Mouse (Mus musculus): ENCODE data around the gene Rsg1. TPM values are rescaled to one million over a fixed set of nuclear protein-coding genes. Genes with fewer than 3 reads are reported as not detected.

Gene Rsg1
- polyA plus RNA-seq, 1 experiment from 2014 or later, result 7.0 TPM

DNA sequence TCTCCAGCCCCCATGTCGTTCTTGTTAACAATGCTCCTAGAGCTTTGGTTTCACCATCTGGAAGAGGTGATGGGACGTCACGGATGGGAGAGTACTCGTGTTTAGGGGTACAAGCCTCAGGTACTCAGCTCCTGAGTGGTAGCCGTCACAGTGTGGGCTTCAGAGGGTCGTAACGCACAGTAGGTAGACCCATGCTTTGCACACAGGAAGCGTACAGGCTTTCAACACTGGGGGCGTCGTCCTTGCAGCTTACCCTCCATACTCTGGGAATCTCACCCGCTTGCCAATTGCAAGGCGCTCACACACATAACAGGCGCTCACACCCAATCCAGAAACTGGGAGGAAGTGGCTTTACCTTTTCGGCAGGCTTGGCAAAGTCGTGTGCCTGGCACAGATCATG, 28.1 kb downstream of the Rsg1 start:
- H3K27ac ChIP-seq, result no peak overlapping the region
- WGBS, result 37% methylated on average over 15 of the region's 15 CpGs
- H3K9ac ChIP-seq, result no peak overlapping the region
- H3K4me3 ChIP-seq (replicated peaks), result no peak overlapping the region
- no peaks in the 10 kb centered on the region for H3K36me3 ChIP-seq (replicated peaks)
- ATAC-seq (ENCODE audit: low FRiP score), result no peak
- H3K4me1 ChIP-seq, result peaks cover 54% of the 10 kb centered on the region
- no peaks in the 10 kb centered on the region for H3K9me3 ChIP-seq
- no peak overlapping the region for H3K4me2 ChIP-seq
- H3K27me3 ChIP-seq, result peaks cover 98% of the 10 kb centered on the region

DNA sequence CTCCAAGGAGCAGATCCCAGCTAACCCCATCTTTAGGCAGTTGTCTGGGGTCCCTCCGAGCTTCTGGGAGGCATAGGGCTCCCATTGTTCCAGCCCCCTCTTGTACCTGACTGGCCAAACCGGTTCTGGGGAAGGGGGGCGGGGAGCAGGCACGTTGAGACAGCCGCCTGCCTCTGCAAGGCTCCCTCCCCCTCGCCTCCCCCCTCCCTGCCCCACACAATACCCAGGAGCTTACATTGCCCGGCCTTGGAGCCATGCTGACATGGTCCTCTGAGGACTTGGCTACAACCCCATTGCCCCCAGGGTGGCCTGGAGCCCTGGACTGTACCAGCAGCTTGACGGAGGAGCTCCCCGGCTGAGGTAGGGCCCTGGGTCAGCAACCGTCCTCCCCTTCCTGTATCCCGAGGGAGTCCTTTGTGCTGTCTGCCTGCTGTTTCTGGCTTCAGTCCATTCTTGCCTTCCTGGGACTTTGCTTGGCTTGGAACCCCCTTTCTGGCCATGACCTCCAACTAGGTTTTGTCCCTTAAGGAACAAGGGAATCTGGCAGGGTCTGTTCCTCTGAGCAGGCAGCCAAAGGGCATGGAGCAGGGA, 29.0 kb downstream of the Rsg1 start:
- Histone ChIP-seq H3K36me3 (replicated peaks) (no peaks in the 10 kb centered on the region), H3K4me3 (replicated peaks) (no peak overlapping the region), H3K4me2 (peak overlapping the region; percentile 26), H3K9me3 (no peaks in the 10 kb centered on the region), H3K4me1 (peaks cover 63% of the 10 kb centered on the region), H3K9ac (no peak overlapping the region), H3K27ac (no peak overlapping the region), H3K27me3 (peaks cover 99% of the 10 kb centered on the region)
- 4% methylated on average over 11 of the region's 11 CpGs for WGBS
- no peak for ATAC-seq (ENCODE audit: low FRiP score)

DNA sequence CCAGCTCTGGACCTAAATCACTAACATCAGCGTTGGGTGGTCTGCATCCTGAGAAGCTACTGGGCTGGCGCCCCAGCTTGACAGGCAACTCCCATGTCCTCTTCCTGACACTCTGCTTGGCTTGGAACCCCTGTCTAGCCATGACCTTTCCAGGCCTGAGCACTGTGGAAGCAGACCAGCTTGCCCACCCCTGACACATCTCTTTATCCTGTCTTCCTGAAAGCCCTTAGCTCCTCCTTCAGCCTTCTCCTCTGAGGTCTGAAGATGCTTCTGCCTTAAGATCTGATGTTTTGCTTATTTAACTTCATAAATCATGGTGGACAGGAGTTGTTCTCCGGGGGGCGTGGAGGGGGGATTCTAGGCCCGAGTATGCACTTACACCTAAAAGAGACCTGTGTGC, 29.9 kb downstream of the Rsg1 start:
- H3K4me2 ChIP-seq, result no peak overlapping the region
- no peaks in the 10 kb centered on the region for H3K36me3 ChIP-seq (replicated peaks)
- 69% methylated on average over 5 of the region's 5 CpGs for WGBS
- H3K27me3 ChIP-seq, result peaks cover 100% of the 10 kb centered on the region
- peaks cover 68% of the 10 kb centered on the region for H3K4me1 ChIP-seq
- H3K9ac ChIP-seq, result no peak overlapping the region
- no peak overlapping the region for H3K4me3 ChIP-seq (replicated peaks)
- ATAC-seq (ENCODE audit: low FRiP score), result no peak
- no peak overlapping the region for H3K27ac ChIP-seq
- H3K9me3 ChIP-seq, result no peaks in the 10 kb centered on the region

DNA sequence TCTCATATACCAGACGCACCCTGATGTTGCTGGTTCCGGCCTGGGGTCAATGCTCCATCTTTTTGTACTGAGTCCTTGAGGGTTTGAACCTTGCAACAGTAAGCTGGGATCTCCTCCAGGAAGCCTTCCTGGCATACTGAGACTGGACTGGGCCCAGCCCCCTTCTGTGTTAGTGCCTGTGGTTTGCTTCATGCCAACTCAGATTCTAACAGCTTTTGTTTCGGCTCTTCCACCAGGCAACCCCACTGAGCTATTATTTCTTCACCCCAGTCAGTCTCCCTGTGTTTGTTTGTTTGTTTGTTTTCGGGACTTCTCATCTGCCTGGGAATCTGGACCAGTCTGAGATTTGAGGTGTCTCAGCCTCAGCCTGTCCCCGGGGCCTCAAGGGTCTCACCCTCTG, 30.6 kb downstream of the Rsg1 start:
- Histone ChIP-seq H3K9me3 (no peaks in the 10 kb centered on the region), H3K27me3 (peaks cover 100% of the 10 kb centered on the region), H3K9ac (0 out of 2 replicates have a peak overlapping the region, but pooled peaks have one; percentile 18), H3K4me3 (replicated peaks) (no peak overlapping the region), H3K4me2 (peak overlapping the region; percentile 31), H3K36me3 (replicated peaks) (no peaks in the 10 kb centered on the region), H3K4me1 (peaks cover 61% of the 10 kb centered on the region), H3K27ac (peak overlapping the region; percentile 85)
- WGBS, result 37% methylated on average over 5 of the region's 5 CpGs
- ATAC-seq (ENCODE audit: low FRiP score), result 0 out of 2 replicates have a peak, but pooled peaks have one; percentile 12

DNA sequence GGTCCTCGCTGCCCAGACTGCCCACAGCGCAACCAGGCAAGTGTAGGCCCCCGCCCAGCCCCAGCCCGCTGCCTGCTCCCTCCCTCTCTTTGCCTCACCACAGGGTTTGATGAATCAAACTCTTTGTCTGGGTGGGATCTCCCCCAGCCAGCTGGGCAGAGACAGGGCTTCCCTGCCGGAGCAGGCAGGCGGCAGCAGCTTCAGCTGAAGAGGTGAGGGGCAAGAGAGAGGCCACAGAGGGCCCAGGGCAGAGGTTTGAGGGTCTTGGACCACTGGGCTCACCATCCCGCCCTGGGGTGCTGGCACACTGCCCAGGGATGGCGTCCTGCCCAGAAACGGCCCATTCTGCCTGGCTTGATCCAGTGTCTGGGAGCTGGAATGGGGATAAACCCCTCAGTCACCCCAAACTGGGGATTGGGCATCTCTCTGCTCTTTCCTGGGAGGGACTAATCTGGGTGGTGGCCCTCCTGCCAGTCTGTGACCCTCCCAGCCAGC, 31.2 kb downstream of the Rsg1 start:
- Histone ChIP-seq H3K9ac (peak overlapping the region; percentile 18; the same call in 1 of the 2 replicates), H3K27ac (peak overlapping the region; percentile 85), H3K36me3 (replicated peaks) (no peaks in the 10 kb centered on the region), H3K4me1 (peaks cover 55% of the 10 kb centered on the region), H3K4me2 (peak overlapping the region; percentile 31), H3K4me3 (replicated peaks) (no peak overlapping the region), H3K27me3 (peaks cover 99% of the 10 kb centered on the region), H3K9me3 (no peaks in the 10 kb centered on the region)
- WGBS, result 6% methylated on average over 9 of the region's 9 CpGs
- peak; percentile 40; the same call in 1 of the 2 replicates for ATAC-seq (ENCODE audit: low FRiP score)

DNA sequence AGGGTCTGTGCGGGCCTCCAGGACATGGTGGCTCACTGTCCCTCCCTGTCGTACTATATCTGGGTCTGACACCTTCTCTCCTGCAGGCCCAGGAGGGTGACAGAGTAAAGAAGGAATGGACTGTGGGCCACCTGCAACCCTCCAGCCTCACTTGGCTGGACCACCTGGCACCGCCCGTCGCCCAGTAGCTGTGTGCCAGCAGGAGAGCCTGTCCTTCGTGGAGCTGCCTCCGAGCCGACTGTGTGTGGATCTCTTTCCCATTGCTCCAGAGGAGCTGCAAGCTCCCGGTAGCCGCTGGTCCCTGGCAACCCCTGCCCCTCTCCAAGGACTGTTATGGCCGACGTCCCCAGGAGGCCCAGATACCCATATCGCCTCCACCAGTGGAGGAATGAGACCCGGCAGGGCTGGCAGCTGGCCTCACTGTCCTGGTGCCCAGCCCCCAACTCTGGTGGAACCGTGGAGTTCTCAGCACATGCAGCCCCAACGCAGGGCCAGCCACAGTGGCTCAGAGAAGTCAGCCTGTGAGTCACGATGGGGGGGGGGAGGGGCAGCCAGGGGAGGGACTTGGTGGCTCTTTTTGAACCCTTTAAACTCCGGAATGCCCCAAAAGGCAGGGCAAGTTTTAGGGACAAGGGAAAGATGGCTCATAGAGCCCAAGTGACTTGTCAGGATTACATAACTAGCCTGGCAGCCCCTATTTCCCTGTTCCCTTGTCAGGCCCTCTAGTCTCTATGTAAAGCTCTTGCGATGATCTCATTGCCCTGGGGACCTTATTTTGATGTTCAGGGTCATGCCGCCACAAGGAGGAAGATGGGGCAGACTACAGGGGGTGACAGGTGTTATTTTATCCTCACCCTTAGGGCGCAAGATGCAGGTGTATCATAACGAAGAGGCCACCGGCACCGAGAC, 32.6 kb downstream of the Rsg1 start:
- peak overlapping the region; percentile 62 for H3K4me2 ChIP-seq
- no peaks in the 10 kb centered on the region for H3K9me3 ChIP-seq
- H3K27ac ChIP-seq, result no peak overlapping the region
- H3K4me3 ChIP-seq (replicated peaks), result 0 out of 2 replicates have a peak overlapping the region, but pooled peaks have one; percentile 40
- H3K9ac ChIP-seq, result no peak overlapping the region
- ATAC-seq (ENCODE audit: low FRiP score), result no peak
- H3K4me1 ChIP-seq, result peaks cover 50% of the 10 kb centered on the region
- 21% methylated on average over 24 of the region's 24 CpGs for WGBS
- H3K27me3 ChIP-seq, result peaks cover 98% of the 10 kb centered on the region
- no peaks in the 10 kb centered on the region for H3K36me3 ChIP-seq (replicated peaks)

DNA sequence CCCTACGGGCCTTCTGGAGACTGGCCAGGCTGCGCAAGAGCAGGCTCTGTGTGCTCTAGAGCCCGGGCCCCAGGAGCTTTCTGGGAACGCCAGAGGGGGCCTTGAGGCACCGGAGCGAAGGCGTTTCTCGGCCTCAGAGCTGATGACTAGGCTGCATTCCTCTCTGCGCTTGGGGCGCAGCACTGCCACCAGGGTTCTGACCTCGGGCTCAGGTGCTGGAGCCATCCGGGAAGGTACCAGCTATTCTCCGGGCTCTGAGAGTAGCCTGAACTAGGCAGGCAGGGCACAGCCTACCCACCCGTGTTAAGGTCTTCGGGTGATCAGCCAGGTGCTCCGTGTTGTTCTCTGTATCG, 33.2 kb downstream of the Rsg1 start:
- Histone ChIP-seq H3K4me3 (replicated peaks) (peak overlapping the region; percentile 40; the same call in 1 of the 2 replicates), H3K36me3 (replicated peaks) (no peaks in the 10 kb centered on the region), H3K4me2 (peak overlapping the region; percentile 62), H3K27ac (no peak overlapping the region), H3K4me1 (peaks cover 50% of the 10 kb centered on the region), H3K9ac (no peak overlapping the region), H3K27me3 (peaks cover 92% of the 10 kb centered on the region), H3K9me3 (no peaks in the 10 kb centered on the region)
- no peak for ATAC-seq (ENCODE audit: low FRiP score)
- 5% methylated on average over 17 of the region's 17 CpGs for WGBS

DNA sequence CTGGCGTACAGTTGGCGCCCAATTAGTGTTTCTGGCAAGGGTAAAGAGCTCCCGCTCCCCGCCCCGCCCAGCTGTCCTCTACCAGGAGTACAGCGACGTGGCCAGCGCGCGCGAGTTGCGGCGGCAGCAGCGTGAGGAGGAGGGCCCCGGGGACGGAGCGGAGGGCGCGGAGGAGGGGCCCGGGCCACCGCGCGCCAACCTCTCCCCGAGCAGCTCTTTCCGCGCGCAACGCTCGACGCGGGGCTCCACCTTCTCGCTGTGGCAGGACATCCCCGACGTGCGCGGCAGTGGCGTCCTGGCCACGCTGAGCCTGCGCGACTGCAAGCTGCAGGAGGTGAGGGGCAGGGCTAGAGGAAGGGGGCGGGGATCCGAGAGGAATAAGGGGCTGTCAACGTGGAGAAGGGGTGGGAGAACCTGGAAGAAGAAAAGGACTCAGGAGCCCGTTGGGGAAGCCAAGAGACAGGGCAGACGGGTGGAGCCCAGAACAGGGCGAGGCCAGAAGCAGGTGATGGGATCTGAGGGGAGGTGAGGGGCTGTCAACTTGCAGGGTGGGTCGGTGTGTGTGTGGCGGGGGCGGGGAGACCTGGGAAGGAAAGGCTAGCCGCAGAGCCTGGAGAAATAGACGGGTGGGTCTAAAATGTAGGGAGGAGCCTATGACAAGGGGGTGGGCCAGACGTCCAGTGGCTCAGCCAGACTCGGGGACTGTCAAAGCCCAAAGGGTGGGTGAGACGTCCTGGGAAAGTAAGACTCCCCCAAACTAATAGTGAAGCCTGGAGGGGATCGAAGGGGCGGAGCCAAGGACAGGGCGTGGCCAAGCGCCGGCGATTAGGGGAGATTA, 34.2 kb downstream of the Rsg1 start:
- no peak overlapping the region for H3K27ac ChIP-seq
- H3K9me3 ChIP-seq, result no peaks in the 10 kb centered on the region
- H3K4me1 ChIP-seq, result peaks cover 40% of the 10 kb centered on the region
- H3K4me3 ChIP-seq (replicated peaks), result peak overlapping the region; percentile 40
- H3K27me3 ChIP-seq, result peaks cover 81% of the 10 kb centered on the region
- 1% methylated on average over 57 of the region's 60 CpGs for WGBS
- peak overlapping the region; percentile 25; the same call in 1 of the 2 replicates for H3K9ac ChIP-seq
- peak; percentile 21 for ATAC-seq (ENCODE audit: low FRiP score)
- H3K4me2 ChIP-seq, result peak overlapping the region; percentile 62
- H3K36me3 ChIP-seq (replicated peaks), result no peaks in the 10 kb centered on the region

DNA sequence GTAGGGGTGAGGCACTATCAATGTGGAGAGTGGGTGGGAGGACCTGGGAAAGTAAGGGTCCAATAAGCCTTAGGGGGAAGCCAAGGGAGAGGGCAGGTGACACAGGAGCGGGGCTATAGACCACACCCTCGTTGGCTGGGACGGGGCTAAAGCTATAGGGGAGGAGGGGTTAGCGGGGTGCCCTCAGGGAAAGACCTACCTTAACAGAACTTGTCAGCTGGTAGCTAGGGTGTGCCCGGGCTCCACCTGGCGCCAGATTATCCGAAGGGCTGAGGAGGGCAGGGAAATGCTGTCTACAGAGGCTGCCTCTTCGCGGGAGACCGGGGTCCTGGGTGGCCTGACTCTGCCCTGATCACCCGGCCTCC, 34.8 kb downstream of the Rsg1 start:
- H3K9me3 ChIP-seq, result no peaks in the 10 kb centered on the region
- peaks cover 75% of the 10 kb centered on the region for H3K27me3 ChIP-seq
- peak overlapping the region; percentile 40; the same call in 1 of the 2 replicates for H3K4me3 ChIP-seq (replicated peaks)
- H3K4me1 ChIP-seq, result peaks cover 39% of the 10 kb centered on the region
- peak overlapping the region; percentile 62; the same call in 1 of the 2 replicates for H3K4me2 ChIP-seq
- WGBS, result 11% methylated on average over 11 of the region's 11 CpGs
- H3K27ac ChIP-seq, result no peak overlapping the region
- peak; percentile 7; the same call in 1 of the 2 replicates for ATAC-seq (ENCODE audit: low FRiP score)
- no peaks in the 10 kb centered on the region for H3K36me3 ChIP-seq (replicated peaks)
- H3K9ac ChIP-seq, result no peak overlapping the region

DNA sequence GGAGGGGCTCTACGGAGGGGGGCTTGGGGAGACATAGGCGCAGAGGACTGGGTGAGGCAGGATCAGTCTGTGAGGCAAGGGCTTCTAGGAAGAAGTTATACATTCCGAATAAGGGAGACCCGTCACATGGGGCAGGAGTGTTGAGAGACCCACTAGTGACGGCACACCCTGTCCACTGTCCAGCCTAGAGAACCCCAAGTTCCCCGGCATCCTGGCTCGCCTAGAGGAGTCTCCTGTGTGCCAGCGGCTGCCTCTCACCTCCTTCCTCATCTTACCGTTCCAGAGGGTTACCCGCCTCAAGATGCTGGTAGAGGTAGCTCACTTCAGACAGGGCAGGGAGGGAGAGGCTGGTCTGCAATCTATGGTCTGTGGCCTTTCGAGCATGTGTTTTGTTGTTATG, 35.6 kb downstream of the Rsg1 start:
- no peak overlapping the region for H3K4me2 ChIP-seq
- H3K4me3 ChIP-seq (replicated peaks), result no peak overlapping the region
- no peaks in the 10 kb centered on the region for H3K9me3 ChIP-seq
- 74% methylated on average over 11 of the region's 11 CpGs for WGBS
- no peak overlapping the region for H3K9ac ChIP-seq
- no peak for ATAC-seq (ENCODE audit: low FRiP score)
- H3K27me3 ChIP-seq, result peaks cover 68% of the 10 kb centered on the region
- no peak overlapping the region for H3K27ac ChIP-seq
- H3K4me1 ChIP-seq, result peaks cover 35% of the 10 kb centered on the region
- H3K36me3 ChIP-seq (replicated peaks), result no peaks in the 10 kb centered on the region

DNA sequence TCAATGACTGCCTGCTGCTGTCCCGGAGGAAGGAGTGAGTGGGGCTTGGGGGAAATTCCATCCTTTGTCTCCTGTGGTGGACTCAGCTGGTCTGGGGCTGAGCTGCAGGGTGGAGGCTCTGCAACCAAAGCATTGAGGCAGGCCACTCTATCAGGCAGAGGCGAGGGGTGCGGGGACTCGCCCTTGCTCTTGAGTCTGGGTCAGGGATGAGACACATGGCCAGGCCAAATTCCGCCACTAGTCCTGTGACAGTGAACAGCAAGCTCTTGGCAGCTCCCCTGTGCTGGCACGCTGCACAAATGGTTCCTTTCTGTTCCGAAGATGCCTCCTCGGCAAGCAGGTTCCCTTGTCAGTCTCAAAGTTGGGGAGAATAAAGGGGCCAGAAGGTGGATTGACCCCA, 37.3 kb downstream of the Rsg1 start:
- Histone ChIP-seq H3K27me3 (peaks cover 51% of the 10 kb centered on the region), H3K4me1 (peaks cover 27% of the 10 kb centered on the region), H3K9ac (no peak overlapping the region), H3K4me3 (replicated peaks) (no peak overlapping the region), H3K27ac (no peak overlapping the region), H3K36me3 (replicated peaks) (no peaks in the 10 kb centered on the region), H3K4me2 (no peak overlapping the region), H3K9me3 (no peaks in the 10 kb centered on the region)
- 65% methylated on average over 8 of the region's 8 CpGs for WGBS
- no peak for ATAC-seq (ENCODE audit: low FRiP score)

DNA sequence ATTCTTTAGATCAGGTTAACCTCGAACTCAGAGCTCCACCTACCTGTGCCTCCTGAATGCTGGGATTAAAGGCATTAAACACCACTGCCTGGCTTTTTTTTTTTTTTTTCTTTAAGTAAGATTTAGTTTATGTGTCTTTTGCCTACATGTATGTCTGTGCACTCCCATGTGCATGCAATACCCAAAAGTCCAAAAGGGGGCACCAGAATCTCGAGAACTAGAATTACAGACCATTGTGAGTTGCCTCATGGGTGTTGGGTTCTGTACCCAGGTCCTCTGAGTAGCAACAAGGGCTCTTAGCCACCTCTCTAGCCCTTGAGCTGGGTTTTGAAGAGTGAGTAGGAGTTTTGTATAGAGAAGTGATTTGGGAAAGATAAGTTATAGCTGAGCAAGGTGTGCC, 38.9 kb downstream of the Rsg1 start:
- H3K36me3 ChIP-seq (replicated peaks), result no peaks in the 10 kb centered on the region
- H3K9me3 ChIP-seq, result no peaks in the 10 kb centered on the region
- no peak overlapping the region for H3K9ac ChIP-seq
- WGBS, result 86% methylated on average over 2 of the region's 2 CpGs
- H3K27ac ChIP-seq, result no peak overlapping the region
- H3K4me2 ChIP-seq, result no peak overlapping the region
- no peak for ATAC-seq (ENCODE audit: low FRiP score)
- H3K4me1 ChIP-seq, result peaks cover 11% of the 10 kb centered on the region
- peaks cover 35% of the 10 kb centered on the region for H3K27me3 ChIP-seq
- no peak overlapping the region for H3K4me3 ChIP-seq (replicated peaks)

All from forebrain, embryonic 12.5 days (tissue).